Mouse (Mus musculus): ENCODE data around the gene Nabp1. TPM values are rescaled to one million over a fixed set of nuclear protein-coding genes. Genes with fewer than 3 reads are reported as not detected.

Gene Nabp1
- polyA plus RNA-seq, 1 experiment from 2014 or later = 12.8 TPM

DNA sequence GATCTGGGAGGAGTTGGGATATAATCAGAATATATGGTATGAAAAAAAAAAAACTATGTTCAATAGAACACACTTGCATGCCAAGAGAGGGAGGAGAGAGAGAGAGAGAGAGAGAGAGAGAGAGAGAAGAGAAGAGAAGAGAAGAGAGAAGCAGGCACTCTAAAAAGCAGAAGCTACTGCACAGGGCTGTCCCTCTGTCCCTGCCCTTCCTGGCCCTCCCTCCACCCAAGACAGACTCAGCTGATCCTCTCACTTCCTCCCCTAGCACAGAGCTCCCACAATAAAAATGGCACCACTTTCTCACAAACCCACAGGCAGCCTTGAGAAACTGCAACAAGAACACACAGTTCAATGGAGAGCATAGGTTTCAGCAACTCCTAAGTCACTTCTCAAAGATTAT lies 2.2 kb upstream of the Nabp1 start:
- H3K9me3 ChIP-seq (ENCODE audit: control insufficient read depth, low read length) = no peaks in the 10 kb centered on the region
- 0 out of 2 replicates have a peak, but pooled peaks cover 2% of the 10 kb centered on the region for H3K4me1 ChIP-seq (replicated peaks; ENCODE audit: control insufficient read depth, insufficient read depth)
- H3K27ac ChIP-seq (replicated peaks) = no peak overlapping the region
- no peaks in the 10 kb centered on the region for H3K36me3 ChIP-seq (ENCODE audit: control insufficient read depth, insufficient read depth, low read length)
- TF ChIP-seq CTCF (IDR thresholded peaks at IDR 0.05; ENCODE audit: low read depth) (no peak), EP300 (optimal IDR thresholded peaks at IDR 0.05) (no peak)
- no peaks in the 10 kb centered on the region for H3K27me3 ChIP-seq (ENCODE audit: control insufficient read depth, insufficient read depth, low read length)
- ATAC-seq (ENCODE audit: low FRiP score, low TSS enrichment) (no peak), DNase-seq (ENCODE audit: low spot score) (no peak)
- no peak overlapping the region for H3K4me2 ChIP-seq (replicated peaks; ENCODE audit: low read depth)
- H3K9ac ChIP-seq (ENCODE audit: low read length) = no peak overlapping the region
- H3K4me3 ChIP-seq (ENCODE audit: low read depth, low read length) = no peak overlapping the region

DNA sequence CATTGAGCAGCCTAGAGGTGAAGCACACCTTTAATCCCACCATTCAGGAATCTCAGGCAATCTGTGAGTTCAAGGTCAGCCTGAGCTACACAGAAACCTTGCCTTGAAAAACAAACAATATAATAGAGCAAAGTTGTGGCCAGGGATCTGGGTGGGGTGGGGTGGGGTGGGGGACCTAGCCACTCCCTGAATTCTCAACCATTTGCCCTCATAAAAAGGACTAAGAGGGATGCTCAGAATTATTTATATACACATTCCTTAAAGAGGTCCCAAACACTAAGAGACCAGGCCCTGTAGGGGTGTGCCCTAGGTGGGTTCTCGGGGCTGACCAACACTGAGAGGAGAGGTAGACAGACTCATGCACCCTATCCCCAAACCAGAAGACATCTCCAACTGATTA lies 1.5 kb upstream of the Nabp1 start:
- 0 out of 2 replicates have a peak, but pooled peaks cover 2% of the 10 kb centered on the region for H3K4me1 ChIP-seq (replicated peaks; ENCODE audit: control insufficient read depth, insufficient read depth)
- WGBS = 93% methylated on average over 1 of the region's 1 CpGs
- H3K4me2 ChIP-seq (replicated peaks; ENCODE audit: low read depth) = no peak overlapping the region
- TF ChIP-seq CTCF (IDR thresholded peaks at IDR 0.05; ENCODE audit: low read depth) (no peak), EP300 (optimal IDR thresholded peaks at IDR 0.05) (no peak)
- H3K9me3 ChIP-seq (ENCODE audit: control insufficient read depth, low read length) = no peaks in the 10 kb centered on the region
- H3K27ac ChIP-seq (replicated peaks) = no peak overlapping the region
- ATAC-seq (ENCODE audit: low FRiP score, low TSS enrichment) (no peak), DNase-seq (ENCODE audit: low spot score) (no peak)
- no peak overlapping the region for H3K4me3 ChIP-seq (ENCODE audit: low read depth, low read length)
- H3K36me3 ChIP-seq (ENCODE audit: control insufficient read depth, insufficient read depth, low read length) = no peaks in the 10 kb centered on the region
- H3K9ac ChIP-seq (ENCODE audit: low read length) = no peak overlapping the region
- no peaks in the 10 kb centered on the region for H3K27me3 ChIP-seq (ENCODE audit: control insufficient read depth, insufficient read depth, low read length)

DNA sequence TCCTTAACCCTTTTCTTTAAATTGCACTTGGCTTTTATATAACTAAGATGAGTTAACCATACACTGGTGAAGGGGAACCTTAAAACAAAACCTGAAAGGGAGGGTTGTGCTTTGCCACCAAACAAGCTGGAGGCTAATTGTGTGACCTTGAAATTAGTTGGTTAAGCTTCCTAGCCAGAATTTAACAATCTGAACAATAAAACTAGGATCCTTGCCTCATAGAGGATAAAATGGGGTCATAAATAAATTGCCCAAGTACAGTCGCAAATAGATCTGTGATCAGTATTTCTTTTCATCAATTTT lies 753 bp upstream of the Nabp1 start:
- H3K9ac ChIP-seq (ENCODE audit: low read length) = peak overlapping the region; percentile 66
- peak overlapping the region; percentile 61 for H3K4me2 ChIP-seq (replicated peaks; ENCODE audit: low read depth)
- no peak for TF ChIP-seq CTCF (IDR thresholded peaks at IDR 0.05; ENCODE audit: low read depth)
- TF ChIP-seq EP300 (optimal IDR thresholded peaks at IDR 0.05) = peak; percentile 64
- no peaks in the 10 kb centered on the region for H3K36me3 ChIP-seq (ENCODE audit: control insufficient read depth, insufficient read depth, low read length)
- no peaks in the 10 kb centered on the region for H3K27me3 ChIP-seq (ENCODE audit: control insufficient read depth, insufficient read depth, low read length)
- peak overlapping the region; percentile 81 for H3K4me3 ChIP-seq (ENCODE audit: low read depth, low read length)
- ATAC-seq (ENCODE audit: low FRiP score, low TSS enrichment) (no peak), DNase-seq (ENCODE audit: low spot score) (no peak)
- peak overlapping the region; percentile 86 for H3K27ac ChIP-seq (replicated peaks)
- no peaks in the 10 kb centered on the region for H3K9me3 ChIP-seq (ENCODE audit: control insufficient read depth, low read length)
- WGBS = 84% methylated on average over 1 of the region's 1 CpGs
- 0 out of 2 replicates have a peak, but pooled peaks cover 2% of the 10 kb centered on the region for H3K4me1 ChIP-seq (replicated peaks; ENCODE audit: control insufficient read depth, insufficient read depth)

DNA sequence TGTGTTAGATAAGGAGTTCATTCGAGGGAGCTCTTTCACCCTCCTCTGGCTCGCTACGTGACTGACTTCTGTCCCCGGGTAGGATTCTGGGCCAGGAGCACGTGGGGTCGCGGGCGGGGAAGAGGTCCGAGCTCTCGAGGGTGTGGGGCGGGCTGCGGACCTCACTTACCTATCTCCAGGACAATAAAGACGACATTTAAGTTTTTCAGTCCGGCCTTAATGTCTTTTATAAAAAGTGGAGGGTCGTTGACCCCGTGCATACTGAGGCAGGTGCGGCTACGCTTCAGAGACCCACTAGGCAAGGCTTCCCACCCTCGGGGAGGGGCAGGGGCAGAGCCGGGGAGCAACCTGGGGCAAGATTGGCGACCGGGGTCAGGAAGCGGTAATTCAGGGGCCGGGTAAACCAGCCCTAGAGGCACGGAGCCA lies 556 bp downstream of the Nabp1 start:
- Histone ChIP-seq H3K9me3 (ENCODE audit: control insufficient read depth, low read length) (no peaks in the 10 kb centered on the region), H3K4me1 (replicated peaks; ENCODE audit: control insufficient read depth, insufficient read depth) (0 out of 2 replicates have a peak, but pooled peaks cover 2% of the 10 kb centered on the region), H3K4me3 (ENCODE audit: low read depth, low read length) (peak overlapping the region; percentile 81), H3K4me2 (replicated peaks; ENCODE audit: low read depth) (peak overlapping the region; percentile 99), H3K9ac (ENCODE audit: low read length) (peak overlapping the region; percentile 83), H3K36me3 (ENCODE audit: control insufficient read depth, insufficient read depth, low read length) (no peaks in the 10 kb centered on the region), H3K27ac (replicated peaks) (peak overlapping the region; percentile 86), H3K27me3 (ENCODE audit: control insufficient read depth, insufficient read depth, low read length) (no peaks in the 10 kb centered on the region)
- peak; percentile 4; the same call in 1 of the 2 replicates for ATAC-seq (ENCODE audit: low FRiP score, low TSS enrichment)
- TF ChIP-seq CTCF (IDR thresholded peaks at IDR 0.05; ENCODE audit: low read depth) (no peak), EP300 (optimal IDR thresholded peaks at IDR 0.05) (no peak)
- under 1% methylated on average over 25 of the region's 25 CpGs for WGBS
- DNase-seq (ENCODE audit: low spot score) = peak; percentile 50

DNA sequence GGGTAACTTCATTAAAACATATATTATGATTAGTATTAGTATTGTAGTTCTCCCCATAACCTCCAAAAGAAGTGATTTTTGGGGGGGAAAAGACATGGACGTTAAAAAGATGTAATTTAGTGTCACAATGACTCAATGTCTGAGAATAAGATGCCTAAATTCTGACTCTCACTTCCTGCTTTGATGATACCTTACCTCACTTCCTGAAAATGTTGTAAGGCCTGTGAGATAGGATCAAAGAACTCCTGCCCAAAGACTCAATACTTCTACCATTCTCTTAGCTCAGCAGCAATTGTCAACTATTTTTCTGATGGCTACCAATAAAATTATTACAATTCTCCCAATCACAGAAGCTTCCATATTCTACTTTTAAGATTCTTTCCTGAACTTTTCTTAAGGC lies 1.8 kb downstream of the Nabp1 start:
- Histone ChIP-seq H3K4me2 (replicated peaks; ENCODE audit: low read depth) (no peak overlapping the region), H3K27ac (replicated peaks) (no peak overlapping the region), H3K9ac (ENCODE audit: low read length) (no peak overlapping the region), H3K4me3 (ENCODE audit: low read depth, low read length) (no peak overlapping the region), H3K36me3 (ENCODE audit: control insufficient read depth, insufficient read depth, low read length) (no peaks in the 10 kb centered on the region), H3K4me1 (replicated peaks; ENCODE audit: control insufficient read depth, insufficient read depth) (0 out of 2 replicates have a peak, but pooled peaks cover 2% of the 10 kb centered on the region), H3K9me3 (ENCODE audit: control insufficient read depth, low read length) (no peaks in the 10 kb centered on the region), H3K27me3 (ENCODE audit: control insufficient read depth, insufficient read depth, low read length) (no peaks in the 10 kb centered on the region)
- no peak for TF ChIP-seq CTCF (IDR thresholded peaks at IDR 0.05; ENCODE audit: low read depth)
- no peak for TF ChIP-seq EP300 (optimal IDR thresholded peaks at IDR 0.05)
- ATAC-seq (ENCODE audit: low FRiP score, low TSS enrichment) (no peak), DNase-seq (ENCODE audit: low spot score) (no peak)
- WGBS = 54% methylated on average over 1 of the region's 1 CpGs

DNA sequence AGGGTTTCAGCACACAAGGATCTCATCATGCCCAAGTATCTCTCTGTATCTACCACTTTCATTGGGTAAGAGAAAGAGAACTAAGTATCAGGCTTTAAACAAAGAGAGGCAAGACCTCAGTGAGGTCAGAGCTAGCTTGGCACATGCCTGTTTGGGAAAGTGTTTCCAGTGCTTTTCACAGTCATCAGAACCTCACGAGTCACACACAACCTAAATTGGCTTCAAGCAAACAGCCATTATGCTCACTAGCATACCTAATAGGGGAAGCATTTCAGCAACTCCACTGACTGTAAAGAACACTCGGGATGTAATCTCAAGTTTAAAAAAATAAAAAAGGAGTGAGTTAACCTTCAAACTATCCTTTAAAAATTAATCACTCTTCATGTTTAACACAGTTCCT lies 10.1 kb downstream of the Nabp1 start:
- H3K9ac ChIP-seq (ENCODE audit: low read length) = no peak overlapping the region
- ATAC-seq (ENCODE audit: low FRiP score, low TSS enrichment) (no peak), DNase-seq (ENCODE audit: low spot score) (no peak)
- no peak overlapping the region for H3K4me2 ChIP-seq (replicated peaks; ENCODE audit: low read depth)
- H3K27me3 ChIP-seq (ENCODE audit: control insufficient read depth, insufficient read depth, low read length) = no peaks in the 10 kb centered on the region
- no peak overlapping the region for H3K4me3 ChIP-seq (ENCODE audit: low read depth, low read length)
- no peak overlapping the region for H3K27ac ChIP-seq (replicated peaks)
- H3K9me3 ChIP-seq (ENCODE audit: control insufficient read depth, low read length) = no peaks in the 10 kb centered on the region
- H3K36me3 ChIP-seq (ENCODE audit: control insufficient read depth, insufficient read depth, low read length) = no peaks in the 10 kb centered on the region
- H3K4me1 ChIP-seq (replicated peaks; ENCODE audit: control insufficient read depth, insufficient read depth) = no peaks in the 10 kb centered on the region
- 35% methylated on average over 2 of the region's 2 CpGs for WGBS
- no peak for TF ChIP-seq CTCF (IDR thresholded peaks at IDR 0.05; ENCODE audit: low read depth)
- TF ChIP-seq EP300 (optimal IDR thresholded peaks at IDR 0.05) = no peak

All from stomach, postnatal 0 days (tissue).